Comparison of ENCODE assay signal across 8 mouse cellular contexts in the genomic region with DNA sequence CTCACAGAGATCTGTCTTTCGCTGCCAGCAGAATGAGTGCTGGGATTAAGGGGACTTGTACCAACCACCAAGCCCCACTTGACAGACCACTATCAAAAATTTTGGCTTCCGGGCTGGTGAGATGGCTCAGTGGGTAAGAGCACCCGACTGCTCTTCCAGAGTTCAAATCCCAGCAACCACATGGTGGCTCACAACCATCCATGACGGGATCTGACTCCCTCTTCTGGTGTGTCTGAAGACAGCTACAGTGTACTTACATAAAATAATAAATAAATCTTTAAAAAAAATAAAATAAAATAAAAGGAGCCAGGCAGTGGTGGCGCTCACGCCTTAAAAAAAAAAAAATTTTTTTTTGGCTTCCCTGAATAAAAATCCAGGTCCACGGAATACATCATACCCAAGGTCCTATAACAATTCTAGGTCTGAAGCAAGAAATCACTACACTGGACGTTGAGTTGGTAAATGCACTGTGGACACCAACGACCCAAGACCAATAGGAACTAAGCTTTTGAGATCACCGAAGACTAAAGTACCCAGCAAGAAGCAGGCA. TPM values are rescaled to one million over a fixed set of nuclear protein-coding genes. Genes with fewer than 3 reads are reported as not detected.
A peak's percentile ranks its signal among the peaks of the same experiment; 100 is the strongest.
DNase-seq lines count a peak whose midpoint lies in the region; ATAC-seq and TF ChIP-seq lines count a peak whose summit lies in the region.

No protein-coding gene starts in this region.

- H3K9me3 ChIP-seq in neural tube, embryonic 11.5 days (ENCODE audit: control insufficient read depth, low read length) = no peaks in the 10 kb centered on the region
- 0 out of 2 replicates have a peak, but pooled peaks cover 4% of the 10 kb centered on the region for H3K9me3 ChIP-seq in limb, embryonic 14.5 days (ENCODE audit: control insufficient read depth, low read length)
- no peaks in the 10 kb centered on the region; the same call in 1 of the 2 replicates for H3K9me3 ChIP-seq in stomach, embryonic 16.5 days (replicated peaks; ENCODE audit: control insufficient read depth, low read length)

- H3K4me1 ChIP-seq in neural tube, embryonic 11.5 days (ENCODE audit: control insufficient read depth, insufficient read depth, low read length) = no peaks in the 10 kb centered on the region; the same call in 1 of the 2 replicates
- no peaks in the 10 kb centered on the region for H3K4me1 ChIP-seq in limb, embryonic 14.5 days (ENCODE audit: control insufficient read depth, insufficient read depth, low read length)
- H3K4me1 ChIP-seq in stomach, embryonic 16.5 days (ENCODE audit: control insufficient read depth, insufficient read depth, low read length) = no peaks in the 10 kb centered on the region

- no peak overlapping the region for H3K27ac ChIP-seq in neural tube, embryonic 11.5 days (ENCODE audit: low read depth, low read length)
- H3K27ac ChIP-seq in limb, embryonic 14.5 days (replicated peaks; ENCODE audit: low read depth, low read length) = no peak overlapping the region
- no peak overlapping the region for H3K27ac ChIP-seq in stomach, embryonic 16.5 days (ENCODE audit: low read length)

- no peaks in the 10 kb centered on the region for H3K36me3 ChIP-seq in neural tube, embryonic 11.5 days (ENCODE audit: control insufficient read depth, insufficient read depth, low read length)
- no peaks in the 10 kb centered on the region for H3K36me3 ChIP-seq in limb, embryonic 14.5 days (ENCODE audit: control insufficient read depth, insufficient read depth, low read length)
- no peaks in the 10 kb centered on the region for H3K36me3 ChIP-seq in stomach, embryonic 16.5 days (ENCODE audit: control insufficient read depth, insufficient read depth, low read length)

- no peak for TF ChIP-seq POLR2A in limb, embryonic 14.5 days (IDR thresholded peaks at IDR 0.05; ENCODE audit: borderline replicate concordance, extremely low read depth, insufficient read depth, insufficient read length)

- WGBS in neural tube, embryonic 11.5 days = 46% methylated on average over 10 of the region's 10 CpGs
- WGBS in limb, embryonic 14.5 days = 45% methylated on average over 10 of the region's 10 CpGs
- WGBS in stomach, embryonic 16.5 days = 44% methylated on average over 10 of the region's 10 CpGs

- H3K4me2 ChIP-seq in neural tube, embryonic 11.5 days (ENCODE audit: low read depth) = peak overlapping the region; percentile 86
- peak overlapping the region; percentile 74 for H3K4me2 ChIP-seq in limb, embryonic 14.5 days (replicated peaks; ENCODE audit: low read depth, low read length, severe bottlenecking)
- peak overlapping the region; percentile 90 for H3K4me2 ChIP-seq in stomach, embryonic 16.5 days (ENCODE audit: low read depth, low read length)

- ATAC-seq in neural tube, embryonic 11.5 days (ENCODE audit: insufficient read depth, low FRiP score, low TSS enrichment) = 0 out of 2 replicates have a peak, but pooled peaks have one; percentile 3
- no peak; the same call in 1 of the 2 replicates for ATAC-seq in limb, embryonic 14.5 days (ENCODE audit: low FRiP score, low read depth)
- ATAC-seq in stomach, embryonic 16.5 days (ENCODE audit: insufficient read depth, low FRiP score) = no peak

- peak overlapping the region; percentile 58; the same call in 1 of the 2 replicates for H3K4me3 ChIP-seq in neural tube, embryonic 11.5 days (ENCODE audit: low read depth, low read length)
- peak overlapping the region; percentile 70 for H3K4me3 ChIP-seq in limb, embryonic 14.5 days (replicated peaks; ENCODE audit: low read length)
- peak overlapping the region; percentile 69 for H3K4me3 ChIP-seq in stomach, embryonic 16.5 days (replicated peaks; ENCODE audit: low read length)

- DNase-seq in cerebellum, adult 9-10 months = peak; percentile 8
- no peak for DNase-seq in cerebellum, adult 11 months
- no peak for DNase-seq in neural tube, embryonic 11.5 days (ENCODE audit: low spot score)
- no peak for DNase-seq in neural tube, embryonic 10.5 days (ENCODE audit: extremely low spot score, low spot score)
- DNase-seq in limb, embryonic 14.5 days (ENCODE audit: low spot score) = no peak
- no peak for DNase-seq in testis, postnatal 14 days (ENCODE audit: low spot score)
- no peak for DNase-seq in right cerebral cortex, postnatal 4 days

- no peak overlapping the region for H3K9ac ChIP-seq in neural tube, embryonic 11.5 days (ENCODE audit: low read length)
- no peak overlapping the region for H3K9ac ChIP-seq in limb, embryonic 14.5 days (ENCODE audit: low read depth, low read length, severe bottlenecking)
- no peak overlapping the region for H3K9ac ChIP-seq in stomach, embryonic 16.5 days (ENCODE audit: low read length)

- H3K27me3 ChIP-seq in neural tube, embryonic 11.5 days (ENCODE audit: control insufficient read depth, insufficient read depth, low read length) = no peaks in the 10 kb centered on the region
- H3K27me3 ChIP-seq in limb, embryonic 14.5 days (ENCODE audit: control insufficient read depth, insufficient read depth, low read length) = no peaks in the 10 kb centered on the region
- H3K27me3 ChIP-seq in stomach, embryonic 16.5 days (ENCODE audit: control insufficient read depth, insufficient read depth, low read length) = no peaks in the 10 kb centered on the region

RNA-seq across cellular contexts. Expression of a gene that starts 0.4 kb away (rescaled TPM):
- polyA plus RNA-seq in neural tube, embryonic 11.5 days (2014; fragmentation: Nextera tagmentation; extraction: Ambion mirVana) = 1.8 and 2.6 TPM in 2 replicates
- polyA plus RNA-seq in limb, embryonic 14.5 days (2012; rRNA removed) = 2.1 and 2.2 TPM in 2 replicates
- polyA plus RNA-seq in limb, embryonic 14.5 days (2014; fragmentation: Nextera tagmentation; extraction: Ambion mirVana) = 1.5 and 1.8 TPM in 2 replicates
- polyA plus RNA-seq in stomach, embryonic 16.5 days (2015; fragmentation: Nextera tagmentation; extraction: Ambion mirVana) = 1.9 TPM in 2 replicates

RNA-seq across cellular contexts. Expression of a gene that starts 28.5 kb away (rescaled TPM):
- 34.4 and 35.2 TPM in 2 replicates for polyA plus RNA-seq in neural tube, embryonic 11.5 days (2014; fragmentation: Nextera tagmentation; extraction: Ambion mirVana)
- 13.7 and 14.9 TPM in 2 replicates for polyA plus RNA-seq in limb, embryonic 14.5 days (2012; rRNA removed)
- 23.5 and 24.7 TPM in 2 replicates for polyA plus RNA-seq in limb, embryonic 14.5 days (2014; fragmentation: Nextera tagmentation; extraction: Ambion mirVana)
- 19.9 and 20.8 TPM in 2 replicates for polyA plus RNA-seq in stomach, embryonic 16.5 days (2015; fragmentation: Nextera tagmentation; extraction: Ambion mirVana)

RNA-seq across cellular contexts. Expression of a gene that starts 56.6 kb away (rescaled TPM):
- polyA plus RNA-seq in neural tube, embryonic 11.5 days (2014; fragmentation: Nextera tagmentation; extraction: Ambion mirVana) = 37.0 and 37.1 TPM in 2 replicates
- 11.5 and 16.8 TPM in 2 replicates for polyA plus RNA-seq in limb, embryonic 14.5 days (2012; rRNA removed)
- 32.4 and 32.5 TPM in 2 replicates for polyA plus RNA-seq in limb, embryonic 14.5 days (2014; fragmentation: Nextera tagmentation; extraction: Ambion mirVana)
- polyA plus RNA-seq in stomach, embryonic 16.5 days (2015; fragmentation: Nextera tagmentation; extraction: Ambion mirVana) = 22.8 and 28.9 TPM in 2 replicates
